Mouse (Mus musculus) T-cell, adult 66 days (primary cell): ENCODE data around the gene Eif5a. TPM values are rescaled to one million over a fixed set of nuclear protein-coding genes. Genes with fewer than 3 reads are reported as not detected.

Source experiments
- total RNA-seq, 2 experiments: library from RNA; stranded (reverse); gene quantifications; 3 replicates in 1 of 2; 4 replicates in 1 of 2; pipeline ENCODE4 v1.2.4; 2023

The Eif5a gene
- 100 to 1,000 TPM; 389 to 417 TPM for total RNA-seq

DNA sequence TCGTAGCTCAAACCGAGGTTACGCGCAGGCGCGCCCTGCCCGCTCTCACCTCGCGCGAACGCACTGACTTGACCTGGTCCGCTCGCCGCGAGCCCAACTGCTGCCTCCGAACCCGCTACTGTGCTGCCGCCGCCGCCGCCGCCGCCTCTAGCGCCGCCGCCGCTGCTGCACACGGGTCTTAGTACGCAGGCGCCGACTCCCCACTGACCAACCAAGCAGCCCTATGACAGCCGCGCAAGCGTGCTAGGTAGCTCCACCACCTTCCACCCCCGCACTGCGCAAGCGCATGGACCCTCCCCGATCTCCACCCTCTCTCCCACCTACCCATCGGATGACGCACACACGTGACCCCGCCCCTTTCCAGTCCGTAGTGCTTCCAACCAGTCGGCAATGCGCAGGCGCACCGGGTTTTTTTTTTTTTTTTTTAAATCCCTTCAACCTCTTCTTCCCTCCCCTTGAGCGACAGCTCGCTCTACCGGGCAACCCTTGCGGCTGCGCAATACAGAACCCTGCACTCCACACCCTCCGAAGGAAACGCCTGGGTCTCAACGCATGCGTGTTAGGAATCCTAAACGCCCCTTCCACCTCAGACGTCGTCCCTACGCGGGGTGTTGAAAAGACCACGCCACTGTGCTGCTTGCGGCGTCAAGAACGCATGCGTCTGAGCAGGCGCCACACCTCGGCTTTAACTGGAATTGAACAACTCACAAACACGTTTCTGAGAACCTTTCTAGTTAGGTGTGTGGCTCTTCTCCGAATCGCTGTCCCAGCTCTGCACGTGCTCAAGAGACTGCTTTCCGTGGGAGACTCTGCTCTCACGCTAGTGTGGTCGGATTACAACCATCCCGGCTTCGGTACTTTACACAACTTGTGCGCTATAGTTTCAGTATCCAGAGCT, at the start of gene Eif5a:
Gene Eif5a (minus strand): TSS at position 845 of the 898 bp plus-strand sequence.

DNA sequence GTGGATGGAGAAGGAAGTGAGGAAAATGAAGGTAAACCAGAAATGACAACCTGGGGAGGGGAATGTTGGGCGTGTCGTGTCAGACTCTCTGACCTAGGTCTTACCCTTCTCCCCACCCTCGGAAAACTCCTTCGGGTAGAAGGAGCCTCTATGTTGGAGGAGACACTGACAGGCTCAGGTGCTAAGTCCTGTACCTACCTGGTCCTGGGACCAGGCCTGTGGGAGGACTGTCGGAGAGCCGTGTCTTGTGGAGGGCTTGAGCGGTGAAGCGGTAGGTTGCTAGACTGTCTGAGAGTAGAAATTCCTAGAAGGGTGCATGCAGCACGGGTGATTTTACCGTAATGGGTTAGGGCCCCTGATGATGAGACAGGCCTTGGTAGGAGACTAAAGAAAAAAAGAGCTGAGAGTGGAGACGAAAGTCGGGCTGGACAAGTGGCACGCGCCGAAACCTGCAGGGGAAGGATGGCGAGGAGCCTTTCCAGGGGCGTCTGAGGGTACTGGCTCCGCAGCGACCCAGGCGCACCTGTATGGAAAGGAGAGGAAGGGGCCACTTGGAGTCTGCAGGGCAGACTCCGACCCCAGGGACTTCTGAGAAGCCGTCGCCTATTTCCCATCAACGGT, 43.0 kb upstream of the Eif5a start, which contains the start of gene Cldn7:
Gene Cldn7 (plus strand): TSS at position 130 of the 621 bp plus-strand sequence.

DNA sequence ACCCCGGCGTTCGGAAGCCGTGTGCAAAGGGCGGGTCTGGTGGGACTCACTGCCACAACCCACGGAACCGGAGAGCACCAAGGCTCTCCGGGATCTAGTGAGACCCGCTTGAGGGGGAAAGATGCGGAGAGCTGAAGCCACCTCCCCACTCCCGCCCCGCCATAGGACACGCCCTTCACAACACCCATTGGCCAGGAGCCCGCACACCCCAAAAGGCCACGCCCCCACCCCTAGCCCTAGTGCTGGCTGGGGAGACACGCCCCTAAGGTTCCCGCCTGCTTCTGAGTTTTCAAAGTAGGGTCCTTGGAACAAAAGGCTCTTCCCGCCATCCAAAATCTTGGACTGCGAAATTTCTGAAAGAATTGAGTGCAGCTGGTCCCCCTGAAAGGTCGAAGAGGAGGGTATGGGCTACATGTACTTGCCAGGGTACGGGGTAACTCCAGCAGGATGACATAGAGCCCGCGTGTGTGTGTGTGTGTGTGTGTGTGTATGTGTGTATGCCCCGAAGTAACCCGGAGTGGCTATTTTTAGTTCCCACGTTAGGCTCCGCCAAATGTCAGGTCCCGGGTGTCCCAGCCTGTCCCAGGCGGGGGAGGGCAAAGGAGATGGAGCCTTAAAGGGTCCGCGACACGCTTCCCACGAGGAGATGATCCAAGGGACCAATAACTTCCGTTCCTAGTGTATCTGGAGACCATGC, 26.5 kb upstream of the Eif5a start, which contains the start of gene Slc2a4:
Gene Slc2a4 (minus strand): TSS at position 123 of the 697 bp plus-strand sequence.

DNA sequence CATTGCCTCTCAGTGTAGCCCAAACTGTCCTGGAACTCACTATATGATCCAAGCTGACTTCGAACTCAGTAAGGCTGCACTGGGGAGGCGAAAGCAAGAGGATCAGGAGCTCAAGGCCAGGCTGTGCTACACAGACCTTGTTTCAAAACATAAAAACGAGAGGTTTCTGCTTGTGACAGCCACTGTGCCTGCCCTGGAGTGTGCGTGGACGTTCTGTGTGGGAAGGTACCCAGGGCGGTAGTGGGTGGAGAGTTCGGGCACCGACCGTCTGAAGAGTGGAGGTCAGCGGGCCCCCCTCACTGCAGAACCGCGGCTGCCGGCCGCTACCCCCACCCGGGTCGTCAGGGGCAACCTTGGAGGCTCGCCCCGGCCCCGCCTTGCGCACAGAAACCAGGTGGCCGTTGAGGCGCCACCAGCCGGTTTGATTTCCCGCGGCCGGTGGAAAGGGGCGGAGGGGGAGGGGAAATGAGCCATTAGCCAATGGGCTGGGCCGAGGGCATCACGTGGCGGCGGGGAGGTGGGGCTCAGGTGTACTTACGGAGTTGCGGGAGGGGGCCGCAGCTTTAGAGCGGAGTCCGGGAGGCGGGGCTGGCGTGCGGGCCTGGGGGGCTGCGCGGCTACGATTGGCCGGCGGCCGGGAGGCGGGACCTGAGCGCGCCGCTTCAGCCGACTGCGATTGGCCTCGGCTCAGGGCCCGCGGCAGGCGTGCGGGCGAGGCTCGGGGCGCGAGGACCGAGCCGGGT, 13.6 kb upstream of the Eif5a start, which contains the start of gene Ybx2:
Gene Ybx2 (plus strand): TSS at position 660 of the 743 bp plus-strand sequence.

DNA sequence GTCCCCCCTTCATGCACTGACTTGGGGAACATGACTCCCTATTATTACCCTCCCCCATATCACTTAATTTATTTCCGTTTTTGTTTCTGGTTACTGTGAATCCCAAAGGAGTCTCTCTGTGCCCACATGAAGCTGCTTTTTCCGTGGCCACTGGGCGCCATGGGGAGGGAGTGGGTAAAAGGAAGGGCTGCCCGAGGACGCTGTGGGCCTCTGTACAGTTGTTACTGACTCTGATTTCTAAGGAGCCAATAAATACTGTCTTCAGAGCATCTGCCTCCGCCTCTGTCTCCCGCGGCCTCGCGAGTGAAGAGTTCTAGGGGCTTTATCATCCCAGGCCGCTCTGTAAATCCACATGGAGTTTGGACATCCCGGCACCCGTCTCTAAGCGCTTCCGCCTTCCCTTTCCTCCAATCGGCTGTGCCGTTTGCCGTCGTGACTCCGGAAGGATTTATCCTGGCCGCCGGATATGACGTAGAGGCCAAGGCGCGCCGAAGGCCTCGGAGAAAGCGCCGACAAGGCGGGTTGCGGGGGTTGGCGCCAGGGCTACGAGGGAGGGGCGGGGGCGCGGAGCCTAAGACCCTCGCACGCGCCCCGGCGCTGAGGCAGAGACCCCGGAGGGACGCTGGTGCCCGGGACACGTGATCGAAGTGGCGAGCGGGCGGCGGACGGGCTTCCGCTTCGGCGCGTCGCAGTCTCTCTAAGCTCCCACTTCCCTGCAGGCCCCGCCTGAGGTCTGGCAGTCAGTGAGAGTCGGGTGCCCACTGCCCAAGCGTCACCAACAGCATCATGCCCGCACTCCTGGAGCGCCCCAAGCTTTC, 8.0 kb downstream of the Eif5a start, which contains the start of gene Gps2:
Gene Gps2 (plus strand): TSS at position 335 of the 818 bp plus-strand sequence.

DNA sequence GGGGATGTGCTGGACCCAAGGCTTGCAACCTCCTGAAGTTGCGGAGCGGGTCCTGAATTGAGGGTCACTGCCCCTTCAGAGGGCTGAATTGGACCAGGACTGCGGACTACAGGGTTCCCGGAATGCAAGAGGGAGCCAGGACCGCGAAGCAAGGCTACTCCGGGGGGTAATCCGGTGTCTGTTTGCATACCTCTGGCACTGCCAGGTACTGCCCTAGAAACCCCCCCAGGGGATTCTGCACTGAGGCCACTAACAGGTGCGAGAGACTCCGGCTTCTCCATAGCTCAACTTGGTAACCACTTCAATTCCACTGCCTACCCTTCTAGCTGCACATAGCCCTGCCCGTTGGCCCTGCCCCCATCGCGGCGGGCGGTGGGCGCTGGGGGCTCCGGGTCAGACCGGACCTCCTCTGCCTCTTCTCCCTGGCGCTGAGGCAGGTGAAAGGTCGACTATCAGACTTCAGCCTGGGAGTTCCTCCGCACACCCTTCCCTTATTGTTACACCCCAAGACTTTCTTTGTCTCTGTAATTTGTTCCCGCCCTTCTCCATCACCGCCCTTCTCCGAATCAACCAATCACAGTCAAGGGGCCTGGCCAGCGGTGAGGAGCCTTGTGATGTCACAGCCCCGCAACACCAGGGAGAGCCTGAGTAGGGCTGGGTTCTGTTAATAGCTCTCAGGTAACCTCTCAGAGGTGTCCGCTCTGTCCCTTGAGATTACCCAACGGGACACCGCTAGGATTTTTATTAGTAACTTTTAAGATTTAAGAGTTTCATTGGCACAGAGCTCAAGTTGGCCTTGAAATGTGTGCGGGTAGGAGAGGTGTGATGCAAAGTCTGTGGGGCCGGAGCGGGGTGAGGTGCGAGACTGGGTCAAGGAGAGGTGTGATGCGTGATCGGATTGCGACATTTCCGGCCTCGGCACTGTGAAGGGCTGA, 21.0 kb downstream of the Eif5a start, which contains the start of the genes 2810408A11Rik and Neurl4:
Gene 2810408A11Rik (minus strand): TSS at position 517 of the 935 bp plus-strand sequence.
Gene Neurl4 (plus strand): TSS at position 602 of the 935 bp plus-strand sequence.

DNA sequence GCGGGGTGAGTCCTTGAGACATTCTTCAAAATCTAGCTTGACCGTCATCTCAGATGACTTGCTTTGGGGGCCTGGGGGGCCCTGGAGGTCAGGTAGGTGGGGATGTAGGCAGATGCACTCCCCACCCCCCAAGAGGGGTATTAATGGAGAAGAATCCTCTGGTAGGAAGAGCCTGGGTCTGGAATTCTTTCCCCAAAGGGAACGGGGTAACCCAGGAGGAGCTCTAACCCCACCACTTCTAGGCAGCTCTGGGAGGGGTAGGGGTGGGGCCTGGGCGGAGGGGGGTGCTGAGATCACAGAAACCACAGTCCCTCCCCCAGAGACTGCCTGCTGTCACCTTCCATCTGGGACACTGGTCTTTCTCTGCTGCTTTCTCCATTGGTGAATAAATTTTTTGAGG, 26.5 kb downstream of the Eif5a start, which contains the start of gene Acap1:
Gene Acap1 (minus strand): TSS at position 249 of the 400 bp plus-strand sequence.

DNA sequence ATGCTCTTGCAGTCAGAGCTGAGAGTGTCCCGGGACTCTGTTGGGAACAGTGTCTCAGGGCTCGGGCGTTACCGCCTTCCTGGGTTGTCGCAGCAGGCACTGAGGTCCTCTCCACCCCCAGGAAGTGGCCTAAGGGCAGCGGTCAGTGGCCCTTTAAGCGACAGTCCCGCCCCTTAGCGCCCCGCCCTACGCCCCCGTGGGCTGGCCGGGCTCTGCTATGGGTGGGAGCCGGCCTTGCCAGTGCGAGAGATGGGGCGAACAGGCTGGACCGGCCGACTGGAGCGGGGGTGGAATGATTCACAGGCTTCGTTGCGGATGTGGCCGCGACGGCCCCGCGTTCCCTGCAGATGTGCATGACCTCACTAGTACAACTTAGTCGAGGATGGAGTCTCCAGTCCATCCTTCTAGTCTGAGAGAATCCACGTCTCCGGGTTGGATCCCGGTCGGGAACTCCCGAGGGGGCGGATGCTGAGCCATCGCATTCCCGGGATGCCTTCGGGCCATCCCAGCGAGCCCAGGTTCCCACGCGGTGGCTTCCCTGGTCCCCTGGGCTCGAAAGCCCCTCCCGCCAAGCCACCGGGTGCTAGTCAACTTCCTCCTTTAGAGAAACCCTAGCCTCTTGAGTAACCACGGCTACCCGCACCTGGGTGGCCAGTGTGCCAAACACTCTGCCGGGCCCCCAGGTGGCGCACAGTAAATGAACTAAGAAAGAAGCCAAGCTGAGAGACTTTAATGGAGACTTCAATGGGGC, 40.7 kb downstream of the Eif5a start, which contains the start of gene Kctd11:
Gene Kctd11 (minus strand): TSS at position 554 of the 751 bp plus-strand sequence.

DNA sequence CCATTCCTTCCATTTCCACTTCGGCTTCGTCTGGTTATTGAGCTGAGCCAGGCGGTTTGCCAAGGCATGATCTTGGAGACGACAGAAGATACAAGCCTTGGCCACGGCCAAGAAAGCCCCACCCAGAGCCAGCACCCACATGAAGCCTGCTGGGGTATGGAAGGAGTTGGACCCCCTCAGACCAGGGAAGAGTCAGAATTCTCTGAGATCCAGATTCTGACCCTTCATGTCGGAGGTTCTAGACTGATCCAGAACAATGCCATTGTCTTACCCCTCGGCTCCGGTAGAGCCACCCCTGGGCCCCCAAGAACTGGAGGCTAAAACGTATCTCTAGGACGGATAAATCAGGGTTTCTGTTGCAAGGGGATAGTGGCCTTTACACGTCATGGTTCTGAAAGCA, 43.9 kb downstream of the Eif5a start, which contains the start of gene Tmem95:
Gene Tmem95 (minus strand): TSS at position 141 of the 400 bp plus-strand sequence.

Other genes starting within 250 kb of the Eif5a start
- 100 to 1,000 TPM; 875 to 923 TPM for gene Eif4a1, start 249.5 kb downstream of the Eif5a start, total RNA-seq
- gene Senp3, start 239.9 kb downstream of the Eif5a start, total RNA-seq: 100 to 1,000 TPM in 1 of 2 experiments, 10 to 100 TPM in 1; 99.8 to 112 TPM
- gene Tnfsf13, start 236.2 kb downstream of the Eif5a start, total RNA-seq: not detected
- 1 to 10 TPM in 1 of 2 experiments, under 1 TPM in 1; 0.47 to 1.3 TPM for gene Tnfsf12, start 226.1 kb downstream of the Eif5a start, total RNA-seq
- under 1 TPM in 1 of 2 experiments, not detected in 1; 0.36 TPM for gene Tnfsfm13, start 225.9 kb downstream of the Eif5a start, total RNA-seq
- 100 to 1,000 TPM; 156 to 172 TPM for gene Polr2a, start 163.3 kb downstream of the Eif5a start, total RNA-seq
- not detected for gene Slc35g3, start 160.0 kb downstream of the Eif5a start, total RNA-seq
- gene Zbtb4, start 156.0 kb downstream of the Eif5a start, total RNA-seq: 10 to 100 TPM; 46.9 to 48.0 TPM
- gene Chrnb1, start 126.0 kb downstream of the Eif5a start, total RNA-seq: 1 to 10 TPM; 3.7 to 4.6 TPM
- not detected for gene Fgf11, start 120.1 kb downstream of the Eif5a start, total RNA-seq
- not detected for gene Tmem102, start 116.3 kb downstream of the Eif5a start, total RNA-seq
- not detected for gene Gm39566, start 106.7 kb downstream of the Eif5a start, total RNA-seq
- not detected for gene Spem2, start 103.5 kb downstream of the Eif5a start, total RNA-seq
- gene Spem1, start 99.8 kb downstream of the Eif5a start, total RNA-seq: not detected
- 1 to 10 TPM in 1 of 2 experiments, under 1 TPM in 1; 0.95 to 1.3 TPM for gene Nlgn2, start 84.2 kb downstream of the Eif5a start, total RNA-seq
- 10 to 100 TPM; 18.6 to 19.6 TPM for gene Tmem256, start 83.4 kb downstream of the Eif5a start, total RNA-seq
- 10 to 100 TPM; 13.7 to 17.8 TPM for gene Plscr3, start 75.6 kb downstream of the Eif5a start, total RNA-seq
- not detected for gene Tnk1, start 63.2 kb downstream of the Eif5a start, total RNA-seq
- gene Tmem95, start 43.9 kb downstream of the Eif5a start, total RNA-seq: not detected
- 1 to 10 TPM; 1.5 to 2.1 TPM for gene Kctd11, start 40.6 kb downstream of the Eif5a start, total RNA-seq
- gene Acap1, start 26.4 kb downstream of the Eif5a start, total RNA-seq: 100 to 1,000 TPM; 462 TPM
- gene 2810408A11Rik, start 21.0 kb downstream of the Eif5a start, total RNA-seq: 1 to 10 TPM; 3.5 to 3.6 TPM
- 10 to 100 TPM; 64.4 to 66.0 TPM for gene Neurl4, start 20.9 kb downstream of the Eif5a start, total RNA-seq
- gene Gps2, start 8.1 kb downstream of the Eif5a start, total RNA-seq: 100 to 1,000 TPM; 132 to 133 TPM
- gene Ybx2, start 13.8 kb upstream of the Eif5a start, total RNA-seq: not detected
- not detected for gene Slc2a4, start 26.2 kb upstream of the Eif5a start, total RNA-seq
- not detected for gene Cldn7, start 42.8 kb upstream of the Eif5a start, total RNA-seq
- gene Ctdnep1, start 59.2 kb upstream of the Eif5a start, total RNA-seq: 100 to 1,000 TPM; 113 to 123 TPM
- gene Elp5, start 60.6 kb upstream of the Eif5a start, total RNA-seq: 10 to 100 TPM; 36.1 to 48.5 TPM
- 100 to 1,000 TPM; 182 to 187 TPM for gene Gabarap, start 69.2 kb upstream of the Eif5a start, total RNA-seq
- gene Phf23, start 73.8 kb upstream of the Eif5a start, total RNA-seq: 10 to 100 TPM; 64.4 to 67.2 TPM
- gene Dvl2, start 78.6 kb upstream of the Eif5a start, total RNA-seq: 10 to 100 TPM; 40.8 to 42.1 TPM
- gene Acadvl, start 93.5 kb upstream of the Eif5a start, total RNA-seq: 10 to 100 TPM; 62.0 to 75.3 TPM
- 10 to 100 TPM; 36.4 to 38.1 TPM for gene Dlg4, start 95.0 kb upstream of the Eif5a start, total RNA-seq
- gene Asgr1, start 132.1 kb upstream of the Eif5a start, total RNA-seq: not detected
- not detected for gene Asgr2, start 170.7 kb upstream of the Eif5a start, total RNA-seq
- gene Mgl2, start 208.4 kb upstream of the Eif5a start, total RNA-seq: not detected
- under 1 TPM in 1 of 2 experiments, not detected in 1; 0.99 TPM for gene Clec10a, start 234.2 kb upstream of the Eif5a start, total RNA-seq